Mouse (Mus musculus) megakaryocyte, embryonic 14.5 days (primary cell): ENCODE results near the gene Fam198b.

Experiments
- FLI1 ChIP-seq: IDR thresholded peaks from 2 replicates; pipeline ENCODE4 v1.6.1; 2012; ENCODE audit warnings: low read length, inconsistent platforms, mixed read lengths
- GATA1 ChIP-seq: IDR thresholded peaks from 3 replicates; pipeline ENCODE4 v1.6.1; 2012; ENCODE audit warnings: mixed read lengths, low read length, inconsistent platforms, borderline replicate concordance

DNA sequence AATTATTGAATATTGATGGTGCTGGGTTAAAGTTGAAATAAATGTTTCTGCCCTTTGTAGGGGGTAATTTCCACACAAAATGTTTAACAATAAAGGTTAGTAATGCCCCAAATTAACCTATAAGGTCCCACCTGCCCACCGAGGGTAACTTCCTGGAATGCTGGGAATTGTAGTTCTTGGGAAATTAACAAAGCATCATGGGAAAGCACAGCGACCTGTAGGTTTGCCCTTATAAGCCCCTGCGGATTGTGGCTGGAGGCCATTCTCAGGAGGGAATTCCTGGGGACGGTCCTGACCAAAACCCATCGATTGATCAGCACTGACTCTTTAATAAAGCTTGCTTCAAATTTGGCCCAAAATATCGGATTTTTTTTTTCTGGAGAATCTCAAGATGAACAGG, 33.7 kb upstream of the Fam198b start:
- no peak for TF ChIP-seq GATA1
- TF ChIP-seq FLI1 = no peak
